Mouse (Mus musculus) kidney, embryonic 14.5 days (tissue): ENCODE data around the gene Foxp1. TPM values are rescaled to one million over a fixed set of nuclear protein-coding genes. Genes with fewer than 3 reads are reported as not detected.

Experiments used
- ATAC-seq: fragments of 200-750 bp; cut with Nextera tagmentation; 2 replicates; pipeline ENCODE4 v1.8.0; 2017; ENCODE audit warnings: moderate number of reproducible peaks, mild to moderate bottlenecking, moderate TSS enrichment, moderate library complexity; ENCODE audit not compliant: low FRiP score, low TSS enrichment
- H3K27ac ChIP-seq: fragments of 300-500 bp; sonication (generic); 2 replicates; pipeline ENCODE4 v1.5.1; 2014; ENCODE audit warnings: low read depth, mild to moderate bottlenecking, low read length, moderate library complexity, mixed read lengths
- H3K27me3 ChIP-seq: fragments of 300-500 bp; sonication (generic); 2 replicates; pipeline ENCODE4 v1.6.1; 2014; ENCODE audit warnings: mild to moderate bottlenecking, low read length; ENCODE audit not compliant: control insufficient read depth, insufficient read depth
- H3K36me3 ChIP-seq: fragments of 300-500 bp; sonication (generic); 2 replicates; pipeline ENCODE4 v1.6.1; 2014; ENCODE audit warnings: low read length, mixed read lengths; ENCODE audit not compliant: control insufficient read depth, insufficient read depth
- H3K4me1 ChIP-seq: fragments of 300-500 bp; sonication (generic); 2 replicates; pipeline ENCODE4 v1.6.1; 2014; ENCODE audit warnings: low read length, mixed read lengths; ENCODE audit not compliant: control insufficient read depth, insufficient read depth
- H3K4me2 ChIP-seq: fragments of 300-500 bp; sonication (generic); replicated peaks from 2 replicates; pipeline ENCODE4 v1.6.1; 2014; ENCODE audit warnings: low read depth, mild to moderate bottlenecking, low read length
- H3K4me3 ChIP-seq: fragments of 300-500 bp; sonication (generic); 2 replicates; pipeline ENCODE4 v1.5.1; 2014; ENCODE audit warnings: mild to moderate bottlenecking, low read length
- H3K9ac ChIP-seq: fragments of 300-500 bp; sonication (generic); 2 replicates; pipeline ENCODE4 v1.6.1; 2014; ENCODE audit warnings: low read depth, mild to moderate bottlenecking, low read length, moderate library complexity
- H3K9me3 ChIP-seq: fragments of 300-500 bp; sonication (generic); 2 replicates; pipeline ENCODE4 v1.6.1; 2016; ENCODE audit warnings: low read length; ENCODE audit not compliant: control insufficient read depth
- WGBS: fragments of 180-500 bp; shearing (Covaris S2); extraction: QIAGEN DNeasy Blood & Tissue Kit; methylation state at CpG from one replicate; pipeline ENCODE4 v1.1.7; 2014; 5-methylcytosine and 5-hydroxymethylcytosine counted together
- polyA plus RNA-seq: library from polyadenylated mRNA; unstranded; fragments of >200 nt; fragmentation: Nextera tagmentation; extraction: Ambion mirVana; gene quantifications from 2 replicates; pipeline ENCODE4 v1.2.1, GENCODE M21; 2014

Gene Foxp1
- polyA plus RNA-seq, 1 experiment from 2014 or later: 67.4 TPM

GRCm38 (mm10) chr6:99467109-99467508, 55.4 kb downstream of the Foxp1 start:
- Histone ChIP-seq H3K27me3 (no peaks in the 10 kb centered on the region), H3K4me2 (no peak overlapping the region), H3K27ac (no peak overlapping the region), H3K9me3 (no peaks in the 10 kb centered on the region), H3K36me3 (no peaks in the 10 kb centered on the region; the same call in 1 of the 2 replicates), H3K9ac (no peak overlapping the region), H3K4me3 (no peak overlapping the region), H3K4me1 (peaks cover 36% of the 10 kb centered on the region)
- ATAC-seq: 0 out of 2 replicates have a peak, but pooled peaks have one; percentile 25
- 16% methylated on average over 8 of the region's 8 CpGs for WGBS

- H3K9ac ChIP-seq: no peak overlapping the region
- H3K36me3 ChIP-seq: no peaks in the 10 kb centered on the region; the same call in 1 of the 2 replicates
- H3K4me3 ChIP-seq: no peak overlapping the region
- no peaks in the 10 kb centered on the region for H3K9me3 ChIP-seq
- no peaks in the 10 kb centered on the region for H3K27me3 ChIP-seq
- no peak for ATAC-seq
- peaks cover 36% of the 10 kb centered on the region for H3K4me1 ChIP-seq
- no peak overlapping the region for H3K27ac ChIP-seq
- 70% methylated on average over 8 of the region's 8 CpGs for WGBS
- H3K4me2 ChIP-seq: no peak overlapping the region
These were observed 56.2 kb downstream of the Foxp1 start for GRCm38 (mm10) chr6:99466354-99466753.

- no peak overlapping the region for H3K4me3 ChIP-seq
- no peak for ATAC-seq
- peaks cover 20% of the 10 kb centered on the region for H3K4me1 ChIP-seq
- H3K27me3 ChIP-seq: no peaks in the 10 kb centered on the region
- H3K36me3 ChIP-seq: no peaks in the 10 kb centered on the region; the same call in 1 of the 2 replicates
- H3K27ac ChIP-seq: no peak overlapping the region
- 95% methylated on average over 4 of the region's 4 CpGs for WGBS
- H3K9me3 ChIP-seq: no peaks in the 10 kb centered on the region
- H3K9ac ChIP-seq: no peak overlapping the region
- no peak overlapping the region for H3K4me2 ChIP-seq
These were observed 58.1 kb downstream of the Foxp1 start for GRCm38 (mm10) chr6:99464449-99464848.

GRCm38 (mm10) chr6:99463906-99464305, 58.6 kb downstream of the Foxp1 start:
- H3K9me3 ChIP-seq: no peaks in the 10 kb centered on the region
- H3K36me3 ChIP-seq: no peaks in the 10 kb centered on the region; the same call in 1 of the 2 replicates
- H3K4me3 ChIP-seq: no peak overlapping the region
- H3K27me3 ChIP-seq: no peaks in the 10 kb centered on the region
- peaks cover 14% of the 10 kb centered on the region; the same call in 1 of the 2 replicates for H3K4me1 ChIP-seq
- no peak overlapping the region for H3K27ac ChIP-seq
- 91% methylated on average over 7 of the region's 7 CpGs for WGBS
- H3K9ac ChIP-seq: no peak overlapping the region
- H3K4me2 ChIP-seq: no peak overlapping the region
- ATAC-seq: no peak

DNA sequence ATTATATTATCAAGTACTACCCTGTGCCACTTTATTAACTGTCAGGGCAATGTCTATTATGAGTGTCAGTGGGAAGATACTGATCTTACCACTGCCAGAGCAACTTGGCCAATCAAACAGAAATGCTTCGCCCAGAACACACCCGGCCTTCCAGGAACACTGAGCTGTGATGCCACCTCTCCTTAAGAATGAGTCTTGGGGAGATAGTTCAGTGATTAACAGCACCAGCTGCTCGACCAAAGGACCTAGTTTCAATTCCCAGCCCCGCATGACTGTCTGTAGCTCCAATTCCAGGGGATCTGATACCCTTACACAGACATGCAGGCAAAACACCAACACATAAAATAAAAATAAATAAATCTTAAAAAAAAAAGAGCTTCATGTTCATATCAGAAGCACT, 63.7 kb downstream of the Foxp1 start:
- Histone ChIP-seq H3K4me1 (no peaks in the 10 kb centered on the region), H3K4me3 (no peak overlapping the region), H3K27ac (no peak overlapping the region), H3K27me3 (no peaks in the 10 kb centered on the region), H3K9ac (no peak overlapping the region), H3K9me3 (no peaks in the 10 kb centered on the region), H3K36me3 (no peaks in the 10 kb centered on the region; the same call in 1 of the 2 replicates), H3K4me2 (no peak overlapping the region)
- ATAC-seq: no peak
- 85% methylated on average over 4 of the region's 4 CpGs for WGBS

DNA sequence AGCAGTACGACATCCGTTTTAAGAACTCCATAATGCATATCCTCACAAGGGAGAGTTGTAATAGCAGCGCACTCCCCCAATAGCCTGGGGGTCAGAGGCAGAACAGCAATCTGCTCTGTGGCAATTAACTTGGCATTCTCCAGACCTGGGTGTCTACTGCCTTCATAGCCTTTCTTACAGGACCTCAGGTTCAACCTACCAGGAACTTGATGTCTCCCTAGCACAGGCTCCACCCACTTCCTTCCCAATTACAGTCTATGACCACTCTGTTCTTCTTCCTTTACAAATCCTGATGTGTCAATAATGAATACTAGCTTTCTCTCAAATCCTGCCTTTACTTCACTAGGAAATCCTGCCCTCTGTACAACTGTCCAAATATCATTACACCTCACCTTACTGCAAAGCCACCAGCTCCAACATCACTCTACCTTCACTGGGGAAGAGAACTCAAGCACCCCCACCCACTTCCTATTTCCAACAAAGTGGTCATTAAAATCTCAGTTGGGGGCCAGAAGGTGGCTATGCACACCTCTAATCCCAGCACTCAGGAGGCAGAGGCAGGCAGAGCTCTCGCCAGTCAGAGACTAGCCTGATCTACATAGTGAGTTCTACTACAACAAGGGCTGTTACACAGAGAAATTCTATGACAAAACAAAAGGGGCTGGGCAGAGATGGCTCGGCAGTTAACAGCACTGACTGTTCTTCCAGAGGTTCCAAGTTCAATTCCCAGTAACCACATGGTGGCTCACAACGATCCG, 68.6 kb downstream of the Foxp1 start:
- WGBS: 85% methylated on average over 7 of the region's 7 CpGs
- Histone ChIP-seq H3K36me3 (no peaks in the 10 kb centered on the region), H3K27me3 (no peaks in the 10 kb centered on the region), H3K4me3 (no peak overlapping the region), H3K9ac (no peak overlapping the region), H3K4me1 (peaks cover 5% of the 10 kb centered on the region; the same call in 1 of the 2 replicates), H3K27ac (no peak overlapping the region), H3K9me3 (no peaks in the 10 kb centered on the region), H3K4me2 (no peak overlapping the region)
- no peak for ATAC-seq

GRCm38 (mm10) chr6:99452638-99453185, 69.8 kb downstream of the Foxp1 start:
- 75% methylated on average over 2 of the region's 2 CpGs for WGBS
- H3K4me2 ChIP-seq: no peak overlapping the region

GRCm38 (mm10) chr6:99451479-99451878, 71.0 kb downstream of the Foxp1 start:
- WGBS: 37% methylated on average over 11 of the region's 11 CpGs
- ATAC-seq: no peak
- no peak overlapping the region for H3K27ac ChIP-seq

More at GRCm38 (mm10) chr6:99452638-99453185, 69.8 kb downstream of the Foxp1 start:
- Histone ChIP-seq H3K9ac (no peak overlapping the region), H3K9me3 (no peaks in the 10 kb centered on the region), H3K27ac (no peak overlapping the region), H3K4me3 (no peak overlapping the region), H3K27me3 (no peaks in the 10 kb centered on the region), H3K4me1 (peaks cover 8% of the 10 kb centered on the region; the same call in 1 of the 2 replicates), H3K36me3 (no peaks in the 10 kb centered on the region)
- ATAC-seq: peak; percentile 33; the same call in 1 of the 2 replicates

GRCm38 (mm10) chr6:99447447-99447846, 75.1 kb downstream of the Foxp1 start:
- 73% methylated on average over 4 of the region's 4 CpGs for WGBS
- H3K9me3 ChIP-seq: no peaks in the 10 kb centered on the region
- peaks cover 10% of the 10 kb centered on the region; the same call in 1 of the 2 replicates for H3K4me1 ChIP-seq
- H3K27ac ChIP-seq: no peak overlapping the region
- no peak overlapping the region for H3K9ac ChIP-seq
- no peak for ATAC-seq
- no peaks in the 10 kb centered on the region for H3K27me3 ChIP-seq
- no peak overlapping the region for H3K4me2 ChIP-seq
- H3K36me3 ChIP-seq: no peaks in the 10 kb centered on the region
- H3K4me3 ChIP-seq: no peak overlapping the region

More at GRCm38 (mm10) chr6:99451479-99451878, 71.0 kb downstream of the Foxp1 start:
- H3K4me3 ChIP-seq: no peak overlapping the region
- no peaks in the 10 kb centered on the region for H3K36me3 ChIP-seq
- no peak overlapping the region for H3K4me2 ChIP-seq
- H3K9ac ChIP-seq: no peak overlapping the region
- H3K27me3 ChIP-seq: no peaks in the 10 kb centered on the region
- H3K9me3 ChIP-seq: no peaks in the 10 kb centered on the region
- peaks cover 10% of the 10 kb centered on the region; the same call in 1 of the 2 replicates for H3K4me1 ChIP-seq
